Mouse (Mus musculus) midbrain, embryonic 15.5 days (tissue): ENCODE data around the gene Dcaf5. TPM values are rescaled to one million over a fixed set of nuclear protein-coding genes. Genes with fewer than 3 reads are reported as not detected.

Source experiments
- ATAC-seq: fragments of 200-750 bp; cut with Nextera tagmentation; replicated peaks from 2 replicates; pipeline ENCODE4 v1.8.0; 2017; ENCODE audit warnings: moderate TSS enrichment
- H3K27ac ChIP-seq: fragments of 300-500 bp; sonication (generic); 2 replicates; pipeline ENCODE4 v1.5.1; 2015; ENCODE audit warnings: mild to moderate bottlenecking, inconsistent platforms
- H3K27me3 ChIP-seq: fragments of 300-500 bp; sonication (generic); replicated peaks from 2 replicates; pipeline ENCODE4 v1.6.1; 2015; ENCODE audit warnings: inconsistent platforms
- H3K36me3 ChIP-seq: fragments of 300-500 bp; sonication (generic); replicated peaks from 2 replicates; pipeline ENCODE4 v1.6.1; 2015; ENCODE audit warnings: inconsistent platforms
- H3K4me1 ChIP-seq: fragments of 300-500 bp; sonication (generic); 2 replicates; pipeline ENCODE4 v1.6.1; 2015; ENCODE audit warnings: inconsistent platforms
- H3K4me2 ChIP-seq: fragments of 300-500 bp; sonication (generic); 2 replicates; pipeline ENCODE4 v1.6.1; 2015; ENCODE audit warnings: inconsistent platforms, mild to moderate bottlenecking, moderate library complexity
- H3K4me3 ChIP-seq: fragments of 300-500 bp; sonication (generic); 2 replicates; pipeline ENCODE4 v1.5.1; 2015; ENCODE audit warnings: mild to moderate bottlenecking, inconsistent platforms
- H3K9ac ChIP-seq: fragments of 300-500 bp; sonication (generic); 2 replicates; pipeline ENCODE4 v1.6.1; 2015; ENCODE audit warnings: mild to moderate bottlenecking, inconsistent platforms
- H3K9me3 ChIP-seq: fragments of 300-500 bp; sonication (generic); 2 replicates; pipeline ENCODE4 v1.6.1; 2016; ENCODE audit warnings: inconsistent platforms
- WGBS: fragments of 180-500 bp; shearing (Covaris S2); methylation state at CpG from one replicate; pipeline ENCODE4 v1.1.7; 2015; ENCODE audit warnings: mixed read lengths; 5-methylcytosine and 5-hydroxymethylcytosine counted together
- polyA plus RNA-seq: library from polyadenylated mRNA; unstranded; fragments of >200 nt; fragmentation: Nextera tagmentation; extraction: Ambion mirVana; gene quantifications from 2 replicates; pipeline ENCODE4 v1.2.1, GENCODE M21; 2015

The Dcaf5 gene
- polyA plus RNA-seq, 1 experiment from 2014 or later = 26.6 TPM

GRCm38 (mm10) chr12:80440957-80441356 is 4.6 kb upstream of the Dcaf5 start:
- ATAC-seq = no peak
- Histone ChIP-seq H3K27me3 (no peaks in the 10 kb centered on the region), H3K36me3 (no peaks in the 10 kb centered on the region), H3K27ac (no peak overlapping the region), H3K4me2 (no peak overlapping the region), H3K9me3 (no peaks in the 10 kb centered on the region), H3K9ac (no peak overlapping the region), H3K4me3 (no peak overlapping the region), H3K4me1 (peaks cover 7% of the 10 kb centered on the region; the same call in 1 of the 2 replicates)
- WGBS = 76% methylated on average over 2 of the region's 2 CpGs

GRCm38 (mm10) chr12:80437051-80437675 is 762 bp upstream of the Dcaf5 start:
- no peaks in the 10 kb centered on the region for H3K27me3 ChIP-seq
- no peak for ATAC-seq

GRCm38 (mm10) chr12:80435887-80436286 is 514 bp downstream of the Dcaf5 start:
- Histone ChIP-seq H3K4me3 (peak overlapping the region; percentile 96), H3K27ac (peak overlapping the region; percentile 96), H3K36me3 (no peaks in the 10 kb centered on the region), H3K9me3 (no peaks in the 10 kb centered on the region), H3K4me2 (peak overlapping the region; percentile 73), H3K9ac (peak overlapping the region; percentile 96), H3K27me3 (no peaks in the 10 kb centered on the region), H3K4me1 (peaks cover 35% of the 10 kb centered on the region)
- peak; percentile 53 for ATAC-seq
- 0% methylated on average over 4 of the region's 10 CpGs for WGBS

More at GRCm38 (mm10) chr12:80437051-80437675, 762 bp upstream of the Dcaf5 start:
- Histone ChIP-seq H3K36me3 (no peaks in the 10 kb centered on the region), H3K4me3 (peak overlapping the region; percentile 96), H3K4me2 (peak overlapping the region; percentile 73), H3K4me1 (peaks cover 31% of the 10 kb centered on the region), H3K9me3 (no peaks in the 10 kb centered on the region), H3K9ac (peak overlapping the region; percentile 96), H3K27ac (peak overlapping the region; percentile 96)
- WGBS = 27% methylated on average over 4 of the region's 4 CpGs

GRCm38 (mm10) chr12:80434961-80435691 is 1.3 kb downstream of the Dcaf5 start:
- peak overlapping the region; percentile 73 for H3K4me2 ChIP-seq
- under 1% methylated on average over 54 of the region's 64 CpGs for WGBS
- H3K36me3 ChIP-seq = no peaks in the 10 kb centered on the region
- peaks cover 35% of the 10 kb centered on the region for H3K4me1 ChIP-seq
- no peaks in the 10 kb centered on the region for H3K9me3 ChIP-seq
- peak overlapping the region; percentile 96 for H3K27ac ChIP-seq
- peak overlapping the region; percentile 96 for H3K9ac ChIP-seq
- H3K4me3 ChIP-seq = peak overlapping the region; percentile 96
- no peaks in the 10 kb centered on the region for H3K27me3 ChIP-seq
- peak; percentile 74 for ATAC-seq

DNA sequence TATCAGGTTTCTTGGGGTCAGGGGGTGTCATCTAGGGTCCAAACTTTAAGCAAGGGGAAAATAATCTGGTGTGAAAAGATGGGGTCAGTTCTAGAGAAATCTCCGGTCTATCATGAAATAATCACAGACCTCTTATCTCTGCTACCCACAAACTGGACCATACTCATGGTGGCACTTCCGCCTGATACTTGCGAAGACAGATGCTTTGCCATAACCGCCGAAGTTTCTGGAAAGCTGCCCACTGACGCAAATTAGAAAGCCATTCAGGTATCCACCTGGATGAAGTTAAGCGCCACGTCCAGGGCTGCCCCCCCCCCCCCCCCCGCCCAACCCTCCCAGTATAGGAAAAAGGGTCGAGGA is 1.8 kb downstream of the Dcaf5 start:
- H3K36me3 ChIP-seq = no peaks in the 10 kb centered on the region
- H3K9me3 ChIP-seq = no peaks in the 10 kb centered on the region
- no peaks in the 10 kb centered on the region for H3K27me3 ChIP-seq
- peaks cover 35% of the 10 kb centered on the region for H3K4me1 ChIP-seq
- peak overlapping the region; percentile 96 for H3K27ac ChIP-seq
- 9% methylated on average over 8 of the region's 10 CpGs for WGBS
- no peak for ATAC-seq
- peak overlapping the region; percentile 73 for H3K4me2 ChIP-seq
- peak overlapping the region; percentile 96 for H3K4me3 ChIP-seq
- peak overlapping the region; percentile 96 for H3K9ac ChIP-seq

- WGBS = 87% methylated on average over 4 of the region's 4 CpGs
- no peak overlapping the region for H3K9ac ChIP-seq
Observed at GRCm38 (mm10) chr12:80433266-80433665, 3.1 kb downstream of the Dcaf5 start.

DNA sequence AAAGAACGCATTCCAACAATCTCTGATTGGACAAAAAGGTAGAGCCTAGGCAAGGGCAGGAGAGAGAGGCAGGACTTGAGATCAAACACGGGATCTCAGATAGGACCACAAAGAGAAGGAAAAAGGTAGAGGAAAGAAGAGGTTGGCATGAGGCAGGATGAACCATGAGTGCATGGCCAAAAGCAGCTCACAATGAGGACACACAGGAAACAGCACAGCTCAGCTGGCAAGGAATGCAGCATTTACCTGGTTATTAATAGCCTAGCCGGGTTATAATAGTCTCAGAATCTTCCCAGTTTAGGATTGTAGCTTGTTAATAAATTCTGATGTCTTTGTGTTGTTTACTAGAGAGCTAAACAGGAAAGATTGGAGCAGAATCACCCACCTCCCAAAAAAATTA is 8.7 kb downstream of the Dcaf5 start:
- Histone ChIP-seq H3K27me3 (no peaks in the 10 kb centered on the region), H3K27ac (no peak overlapping the region), H3K4me1 (peaks cover 9% of the 10 kb centered on the region), H3K9ac (no peak overlapping the region), H3K9me3 (no peaks in the 10 kb centered on the region), H3K36me3 (peaks cover 6% of the 10 kb centered on the region; the same call in 1 of the 2 replicates), H3K4me3 (no peak overlapping the region), H3K4me2 (no peak overlapping the region)
- no peak for ATAC-seq
- WGBS = 94% methylated on average over 3 of the region's 3 CpGs

More at GRCm38 (mm10) chr12:80433266-80433665, 3.1 kb downstream of the Dcaf5 start:
- Histone ChIP-seq H3K9me3 (no peaks in the 10 kb centered on the region), H3K4me3 (no peak overlapping the region), H3K4me2 (peak overlapping the region; percentile 16; the same call in 1 of the 2 replicates), H3K36me3 (no peaks in the 10 kb centered on the region), H3K27me3 (no peaks in the 10 kb centered on the region), H3K4me1 (peaks cover 35% of the 10 kb centered on the region), H3K27ac (no peak overlapping the region)
- ATAC-seq = no peak

DNA sequence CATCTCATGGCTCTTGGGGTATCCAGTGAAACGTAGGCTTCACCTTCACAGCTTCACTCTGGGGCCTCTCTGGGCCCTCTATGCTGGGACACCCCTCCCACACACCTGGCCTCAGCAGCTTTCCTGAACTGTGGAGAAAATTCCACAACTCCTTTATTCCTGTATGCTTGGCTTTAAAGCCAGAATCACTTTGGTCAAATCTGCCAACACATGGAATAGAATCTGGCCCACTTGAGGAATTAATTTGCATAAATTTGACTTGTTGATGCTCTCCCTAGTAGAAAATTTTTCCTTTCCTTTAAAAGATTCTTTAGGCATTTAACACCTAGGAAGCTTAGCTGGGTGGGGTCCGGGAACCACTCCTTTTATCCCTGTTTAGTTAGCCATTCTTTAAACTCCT is 21.3 kb downstream of the Dcaf5 start:
- Histone ChIP-seq H3K9me3 (0 out of 2 replicates have a peak, but pooled peaks cover 4% of the 10 kb centered on the region), H3K27me3 (no peaks in the 10 kb centered on the region), H3K9ac (no peak overlapping the region), H3K36me3 (peaks cover 7% of the 10 kb centered on the region), H3K4me3 (no peak overlapping the region), H3K4me2 (no peak overlapping the region), H3K4me1 (no peaks in the 10 kb centered on the region), H3K27ac (no peak overlapping the region)
- ATAC-seq = no peak
- WGBS = 97% methylated on average over 2 of the region's 2 CpGs

DNA sequence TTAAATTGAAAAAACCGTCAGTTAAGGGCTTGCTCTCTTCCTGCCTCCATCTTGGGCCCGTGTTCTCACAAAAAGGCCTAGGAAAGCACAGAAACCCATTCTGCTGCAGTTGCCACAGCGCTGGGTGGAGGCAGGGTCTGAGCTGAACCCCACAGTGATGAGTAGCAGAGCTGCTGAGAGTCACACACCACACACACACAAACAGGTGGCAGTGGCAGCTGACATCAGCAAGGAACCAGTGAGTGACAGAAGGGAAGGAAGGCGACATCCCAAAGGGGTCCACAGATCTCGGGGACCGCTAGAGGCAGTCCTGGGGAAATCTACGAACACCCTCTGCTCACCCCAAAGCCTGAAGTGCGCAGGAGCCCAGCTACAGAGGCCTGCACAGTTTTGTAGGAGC is 25.5 kb downstream of the Dcaf5 start:
- 97% methylated on average over 8 of the region's 8 CpGs for WGBS
- Histone ChIP-seq H3K27ac (no peak overlapping the region), H3K27me3 (no peaks in the 10 kb centered on the region), H3K36me3 (peaks cover 7% of the 10 kb centered on the region), H3K4me3 (no peak overlapping the region), H3K9ac (no peak overlapping the region), H3K4me1 (no peaks in the 10 kb centered on the region), H3K9me3 (no peaks in the 10 kb centered on the region), H3K4me2 (no peak overlapping the region)
- ATAC-seq = no peak

GRCm38 (mm10) chr12:80407824-80408223 is 28.6 kb downstream of the Dcaf5 start:
- no peak overlapping the region for H3K27ac ChIP-seq
- 66% methylated on average over 3 of the region's 3 CpGs for WGBS
- H3K4me1 ChIP-seq = no peaks in the 10 kb centered on the region
- no peaks in the 10 kb centered on the region for H3K9me3 ChIP-seq
- no peak overlapping the region for H3K4me3 ChIP-seq
- H3K9ac ChIP-seq = no peak overlapping the region
- H3K4me2 ChIP-seq = no peak overlapping the region
- H3K27me3 ChIP-seq = no peaks in the 10 kb centered on the region
- peaks cover 5% of the 10 kb centered on the region for H3K36me3 ChIP-seq
- no peak for ATAC-seq

DNA sequence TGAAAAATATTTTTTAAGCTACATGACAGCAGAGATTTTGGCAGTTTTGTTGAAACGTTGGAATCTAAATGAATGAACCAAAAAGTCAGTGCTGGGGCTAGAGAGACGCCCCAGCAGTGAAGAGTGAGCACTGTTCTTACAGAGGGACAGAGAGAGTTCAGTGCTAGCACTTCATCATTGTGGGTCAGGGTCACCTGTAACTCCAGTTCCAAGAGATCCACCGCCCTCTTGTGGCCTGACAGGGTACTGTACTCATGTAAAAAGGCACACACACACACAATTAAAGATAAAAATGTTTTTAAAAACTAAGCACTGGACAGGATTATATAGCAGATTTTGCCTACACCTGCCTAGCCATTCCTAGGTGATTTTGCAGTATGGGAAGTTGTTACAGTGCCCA is 29.8 kb downstream of the Dcaf5 start:
- WGBS = 50% methylated on average over 3 of the region's 3 CpGs
- Histone ChIP-seq H3K9me3 (no peaks in the 10 kb centered on the region), H3K4me1 (no peaks in the 10 kb centered on the region), H3K36me3 (peaks cover 5% of the 10 kb centered on the region), H3K9ac (no peak overlapping the region), H3K27ac (no peak overlapping the region), H3K4me3 (no peak overlapping the region), H3K4me2 (no peak overlapping the region), H3K27me3 (no peaks in the 10 kb centered on the region)
- ATAC-seq = no peak

DNA sequence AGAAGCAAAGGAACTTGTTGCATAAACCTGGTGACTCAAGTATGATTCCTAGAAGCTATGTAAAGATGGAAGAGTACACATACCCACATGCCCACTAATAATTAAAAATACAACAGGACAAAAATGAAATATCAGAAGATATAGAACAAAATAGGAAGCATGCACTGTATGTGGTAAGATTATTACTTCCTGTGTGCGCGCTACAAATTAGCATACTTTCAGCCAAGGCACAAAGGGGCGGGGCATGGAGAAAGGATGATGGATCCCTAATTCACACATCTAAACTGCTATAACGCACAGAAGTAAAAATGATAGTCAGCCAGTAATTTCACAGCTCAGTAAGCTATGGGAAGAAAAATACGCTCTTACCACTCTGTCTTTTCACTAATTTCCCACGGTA is 32.3 kb downstream of the Dcaf5 start:
- WGBS = 92% methylated on average over 6 of the region's 6 CpGs
- no peaks in the 10 kb centered on the region for H3K9me3 ChIP-seq
- H3K9ac ChIP-seq = no peak overlapping the region
- H3K4me1 ChIP-seq = no peaks in the 10 kb centered on the region
- H3K27ac ChIP-seq = no peak overlapping the region
- H3K36me3 ChIP-seq = peaks cover 9% of the 10 kb centered on the region
- no peaks in the 10 kb centered on the region for H3K27me3 ChIP-seq
- H3K4me2 ChIP-seq = no peak overlapping the region
- no peak for ATAC-seq
- H3K4me3 ChIP-seq = no peak overlapping the region

DNA sequence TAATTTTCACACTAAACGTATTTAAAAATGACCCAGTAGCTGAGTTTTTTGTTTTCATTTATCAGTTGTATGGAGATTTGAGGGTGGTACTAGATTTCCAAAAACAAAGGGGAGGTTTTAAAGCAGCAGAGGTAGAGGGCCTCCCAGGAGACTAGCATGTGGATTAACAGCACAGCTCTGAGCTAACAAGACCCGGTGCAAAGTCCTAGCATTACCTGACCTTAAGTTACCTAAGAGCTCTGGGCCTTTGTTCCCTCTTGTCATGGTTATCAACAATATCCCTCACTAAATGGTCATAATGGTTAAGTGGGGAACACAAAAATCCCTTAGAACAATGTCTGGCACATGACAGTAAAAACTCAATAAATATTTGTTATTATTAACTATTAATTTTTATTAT is 37.3 kb downstream of the Dcaf5 start:
- ATAC-seq = no peak
- Histone ChIP-seq H3K4me1 (no peaks in the 10 kb centered on the region), H3K36me3 (peaks cover 38% of the 10 kb centered on the region), H3K9ac (no peak overlapping the region), H3K27me3 (no peaks in the 10 kb centered on the region), H3K9me3 (no peaks in the 10 kb centered on the region), H3K4me3 (no peak overlapping the region), H3K4me2 (no peak overlapping the region), H3K27ac (no peak overlapping the region)
- WGBS = 82% methylated on average over 2 of the region's 2 CpGs
